Mouse (Mus musculus) midbrain, embryonic 14.5 days (tissue): ENCODE measurements around the gene Ift122. TPM values are rescaled to one million over a fixed set of nuclear protein-coding genes. Genes with fewer than 3 reads are reported as not detected.

Experiments used
- ATAC-seq: fragments of 200-750 bp; cut with Nextera tagmentation; 2 replicates; pipeline ENCODE4 v1.8.0; 2017; ENCODE audit warnings: moderate number of reproducible peaks, moderate library complexity; ENCODE audit not compliant: low FRiP score, low TSS enrichment
- DNase-seq: peaks from one replicate; pipeline ENCODE4 v3.0.0-alpha.2; 2015
- H3K27ac ChIP-seq: fragments of 300-500 bp; sonication (generic); replicated peaks from 2 replicates; pipeline ENCODE4 v1.5.1; 2014; ENCODE audit warnings: mild to moderate bottlenecking, low read depth, low read length, moderate library complexity
- H3K27me3 ChIP-seq: fragments of 300-500 bp; sonication (generic); 2 replicates; pipeline ENCODE4 v1.6.1; 2014; ENCODE audit warnings: low read length, control low read depth, mixed read lengths; ENCODE audit not compliant: control insufficient read depth, insufficient read depth
- H3K36me3 ChIP-seq: fragments of 300-500 bp; sonication (generic); 2 replicates; pipeline ENCODE4 v1.6.1; 2014; ENCODE audit warnings: low read length, control low read depth; ENCODE audit not compliant: control insufficient read depth, insufficient read depth
- H3K4me1 ChIP-seq: fragments of 300-500 bp; sonication (generic); 2 replicates; pipeline ENCODE4 v1.6.1; 2014; ENCODE audit warnings: mild to moderate bottlenecking, antibody characterized with exemption, low read length, control low read depth; ENCODE audit not compliant: control insufficient read depth, insufficient read depth
- H3K4me2 ChIP-seq: fragments of 300-500 bp; sonication (generic); 2 replicates; pipeline ENCODE4 v1.6.1; 2014; ENCODE audit warnings: mild to moderate bottlenecking, low read length, moderate library complexity
- H3K4me3 ChIP-seq: fragments of 300-500 bp; sonication (generic); replicated peaks from 2 replicates; pipeline ENCODE4 v1.5.1; 2014; ENCODE audit warnings: low read depth, low read length
- H3K9ac ChIP-seq: fragments of 300-500 bp; sonication (generic); replicated peaks from 2 replicates; pipeline ENCODE4 v1.6.1; 2014; ENCODE audit warnings: mild to moderate bottlenecking, low read length, moderate library complexity
- H3K9me3 ChIP-seq: fragments of 300-500 bp; sonication (generic); 2 replicates; pipeline ENCODE4 v1.6.1; 2016; ENCODE audit warnings: low read length, control low read depth, mixed read lengths; ENCODE audit not compliant: control insufficient read depth
- WGBS: fragments of 180-500 bp; shearing (Covaris S2); extraction: QIAGEN DNeasy Blood & Tissue Kit; methylation state at CpG from one replicate; pipeline ENCODE4 v1.1.7; 2014; 5-methylcytosine and 5-hydroxymethylcytosine counted together
- polyA plus RNA-seq: library from polyadenylated mRNA; unstranded; fragments of >200 nt; fragmentation: Nextera tagmentation; extraction: Ambion mirVana; gene quantifications from 2 replicates; pipeline ENCODE4 v1.2.1, GENCODE M21; 2014

The Ift122 gene
- polyA plus RNA-seq, 1 experiment from 2014 or later, result 28.1 TPM

DNA sequence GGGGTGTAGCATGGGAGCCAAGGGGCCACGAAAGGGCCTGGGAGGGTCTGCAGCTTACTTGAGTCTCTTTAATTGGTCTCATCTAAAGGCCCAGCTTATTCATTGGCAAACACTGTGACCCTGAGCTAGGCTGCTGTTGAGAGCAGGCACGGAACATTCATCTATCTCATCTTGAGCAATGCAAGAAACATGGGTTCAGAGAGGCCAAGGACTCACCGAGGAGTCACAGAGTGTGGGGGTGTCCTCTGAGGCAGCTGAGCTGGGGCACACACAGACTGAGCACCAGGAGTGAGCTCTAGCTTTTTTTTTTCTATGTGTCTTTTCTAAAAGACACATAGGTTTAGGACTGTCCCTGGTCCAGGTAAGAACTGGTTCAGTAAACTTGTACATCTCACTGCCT is 79.1 kb downstream of the Ift122 start:
- Histone ChIP-seq H3K9ac (no peak overlapping the region), H3K4me2 (no peak overlapping the region), H3K27me3 (no peaks in the 10 kb centered on the region), H3K4me3 (no peak overlapping the region), H3K4me1 (no peaks in the 10 kb centered on the region; the same call in 1 of the 2 replicates), H3K9me3 (no peaks in the 10 kb centered on the region), H3K36me3 (no peaks in the 10 kb centered on the region), H3K27ac (no peak overlapping the region)
- WGBS, result 96% methylated on average over 3 of the region's 3 CpGs
- ATAC-seq (no peak), DNase-seq (no peak)

DNA sequence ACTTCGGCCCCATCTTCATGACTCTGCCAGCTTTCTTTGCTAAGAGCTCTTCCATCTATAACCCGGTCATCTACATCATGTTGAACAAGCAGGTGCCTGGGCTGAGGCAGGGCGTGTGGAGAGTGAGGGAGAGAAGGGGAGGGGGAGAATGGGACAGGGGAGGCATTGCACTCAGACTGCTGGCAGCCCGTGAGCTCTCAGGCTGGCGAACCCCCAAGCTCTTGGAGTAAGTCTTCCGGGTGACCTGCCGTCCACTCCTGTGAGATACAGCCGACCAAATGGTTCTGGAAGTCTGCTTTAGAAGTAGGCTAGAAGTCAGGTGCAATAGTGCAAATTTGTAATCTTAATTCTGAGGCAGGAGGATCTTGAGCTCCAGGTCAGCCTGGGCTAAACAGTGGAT is 82.3 kb downstream of the Ift122 start:
- H3K9me3 ChIP-seq, result no peaks in the 10 kb centered on the region
- no peaks in the 10 kb centered on the region for H3K36me3 ChIP-seq
- no peak overlapping the region for H3K27ac ChIP-seq

DNA sequence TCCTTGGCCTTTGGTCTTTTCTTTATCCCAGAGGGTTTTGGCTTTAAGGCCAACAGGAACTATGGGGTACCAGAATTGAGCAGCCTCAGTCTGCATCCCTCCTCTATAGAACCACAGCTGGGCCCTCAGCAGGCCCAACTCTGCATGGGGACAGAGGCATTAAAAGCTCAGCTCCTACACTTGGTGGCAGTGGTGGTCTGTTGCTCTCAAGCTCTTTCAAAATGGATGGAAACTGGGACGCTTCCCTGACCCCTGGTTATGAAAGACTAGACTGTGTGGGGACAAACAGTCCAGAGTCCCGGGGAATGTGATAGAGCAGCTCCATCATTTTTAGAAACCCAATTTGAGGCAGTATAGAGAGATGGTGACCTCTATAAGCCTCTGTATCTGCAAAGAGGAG is 84.7 kb downstream of the Ift122 start:
- Histone ChIP-seq H3K4me2 (no peak overlapping the region), H3K27me3 (no peaks in the 10 kb centered on the region), H3K4me3 (no peak overlapping the region), H3K36me3 (no peaks in the 10 kb centered on the region), H3K9ac (no peak overlapping the region), H3K4me1 (no peaks in the 10 kb centered on the region), H3K9me3 (no peaks in the 10 kb centered on the region), H3K27ac (no peak overlapping the region)
- 90% methylated on average over 2 of the region's 2 CpGs for WGBS
- DNase-seq, result no peak
- no peak for ATAC-seq

More for the DNA sequence above, 82.3 kb downstream of the Ift122 start:
- no peak overlapping the region for H3K9ac ChIP-seq
- H3K4me2 ChIP-seq, result no peak overlapping the region
- 83% methylated on average over 8 of the region's 8 CpGs for WGBS
- H3K4me3 ChIP-seq, result no peak overlapping the region
- DNase-seq (no peak), ATAC-seq (no peak)
- no peaks in the 10 kb centered on the region for H3K27me3 ChIP-seq
- no peaks in the 10 kb centered on the region; the same call in 1 of the 2 replicates for H3K4me1 ChIP-seq

DNA sequence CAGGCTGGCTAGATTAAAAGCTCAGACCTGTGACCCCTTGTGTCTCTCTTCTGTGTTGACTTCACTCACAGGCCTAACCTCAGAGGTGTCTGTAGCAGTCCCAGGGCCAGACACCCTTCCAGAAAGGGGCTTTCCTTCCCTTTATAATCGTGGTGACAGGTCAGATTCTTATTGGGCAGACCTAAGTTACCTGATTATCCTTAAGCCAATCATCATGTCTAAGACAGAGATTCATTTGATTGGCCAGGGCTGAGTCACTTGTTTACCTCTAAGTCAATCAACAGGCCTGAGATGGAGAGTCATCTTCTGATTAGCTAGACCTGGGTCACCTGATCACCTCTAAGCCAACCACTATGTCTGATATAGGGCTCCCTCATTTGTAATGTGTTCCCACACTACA is 85.5 kb downstream of the Ift122 start:
- Histone ChIP-seq H3K27ac (no peak overlapping the region), H3K9ac (no peak overlapping the region), H3K4me3 (no peak overlapping the region), H3K4me2 (no peak overlapping the region), H3K27me3 (no peaks in the 10 kb centered on the region), H3K4me1 (no peaks in the 10 kb centered on the region), H3K36me3 (no peaks in the 10 kb centered on the region), H3K9me3 (no peaks in the 10 kb centered on the region)
- ATAC-seq, result no peak
- WGBS, result 67% methylated on average over 1 of the region's 1 CpGs
- DNase-seq, result no peak

DNA sequence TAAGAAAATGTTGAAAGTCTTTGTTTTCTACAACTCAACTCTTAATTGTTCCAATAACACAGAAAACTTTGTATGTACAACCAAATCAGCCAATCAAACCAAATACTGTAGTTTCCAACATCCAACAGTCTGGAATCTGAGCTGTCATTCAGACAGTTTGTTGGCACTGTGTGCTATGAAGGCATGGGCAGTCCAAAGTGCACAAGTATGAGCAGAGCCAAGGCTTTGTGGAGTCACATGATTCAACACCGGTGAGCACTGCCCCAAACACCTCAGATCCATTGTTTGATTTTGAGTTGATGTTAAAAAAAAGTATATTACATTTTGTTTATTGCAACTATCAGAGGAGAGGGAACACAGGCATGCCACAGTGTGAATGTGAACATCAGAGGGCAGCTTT is 87.3 kb downstream of the Ift122 start:
- WGBS, result 83% methylated on average over 1 of the region's 1 CpGs
- no peak overlapping the region for H3K4me3 ChIP-seq
- DNase-seq (no peak), ATAC-seq (no peak)
- H3K27ac ChIP-seq, result no peak overlapping the region
- H3K4me2 ChIP-seq, result no peak overlapping the region
- H3K9ac ChIP-seq, result no peak overlapping the region
- no peaks in the 10 kb centered on the region for H3K36me3 ChIP-seq
- no peaks in the 10 kb centered on the region for H3K27me3 ChIP-seq
- H3K9me3 ChIP-seq, result no peaks in the 10 kb centered on the region
- H3K4me1 ChIP-seq, result no peaks in the 10 kb centered on the region

DNA sequence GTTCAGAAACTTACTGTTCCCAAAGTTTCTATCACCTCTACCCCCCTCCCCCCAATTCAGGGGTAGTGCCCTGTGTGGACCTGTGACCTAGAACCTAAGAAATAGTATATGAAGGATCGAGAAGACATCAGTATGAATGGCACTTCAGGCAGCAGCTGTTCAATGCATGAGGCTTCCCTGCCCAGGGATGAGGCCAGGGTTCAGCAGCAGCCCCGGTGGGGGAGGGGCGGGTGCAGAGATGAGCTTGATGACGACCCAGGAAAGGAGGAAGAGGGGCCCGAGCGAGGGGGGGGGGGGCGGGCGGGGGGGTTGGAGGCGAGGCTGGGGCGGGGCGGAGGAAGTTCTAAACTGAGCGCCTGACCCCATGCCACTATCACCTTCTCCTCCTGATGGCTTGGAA is 87.9 kb downstream of the Ift122 start:
- no peak overlapping the region for H3K4me3 ChIP-seq
- H3K27me3 ChIP-seq, result no peaks in the 10 kb centered on the region
- 26% methylated on average over 7 of the region's 12 CpGs for WGBS
- no peaks in the 10 kb centered on the region for H3K36me3 ChIP-seq
- no peak overlapping the region for H3K4me2 ChIP-seq
- no peaks in the 10 kb centered on the region for H3K4me1 ChIP-seq
- DNase-seq, result no peak
- no peak overlapping the region for H3K9ac ChIP-seq
- ATAC-seq, result no peak
- no peak overlapping the region for H3K27ac ChIP-seq
- H3K9me3 ChIP-seq, result no peaks in the 10 kb centered on the region

DNA sequence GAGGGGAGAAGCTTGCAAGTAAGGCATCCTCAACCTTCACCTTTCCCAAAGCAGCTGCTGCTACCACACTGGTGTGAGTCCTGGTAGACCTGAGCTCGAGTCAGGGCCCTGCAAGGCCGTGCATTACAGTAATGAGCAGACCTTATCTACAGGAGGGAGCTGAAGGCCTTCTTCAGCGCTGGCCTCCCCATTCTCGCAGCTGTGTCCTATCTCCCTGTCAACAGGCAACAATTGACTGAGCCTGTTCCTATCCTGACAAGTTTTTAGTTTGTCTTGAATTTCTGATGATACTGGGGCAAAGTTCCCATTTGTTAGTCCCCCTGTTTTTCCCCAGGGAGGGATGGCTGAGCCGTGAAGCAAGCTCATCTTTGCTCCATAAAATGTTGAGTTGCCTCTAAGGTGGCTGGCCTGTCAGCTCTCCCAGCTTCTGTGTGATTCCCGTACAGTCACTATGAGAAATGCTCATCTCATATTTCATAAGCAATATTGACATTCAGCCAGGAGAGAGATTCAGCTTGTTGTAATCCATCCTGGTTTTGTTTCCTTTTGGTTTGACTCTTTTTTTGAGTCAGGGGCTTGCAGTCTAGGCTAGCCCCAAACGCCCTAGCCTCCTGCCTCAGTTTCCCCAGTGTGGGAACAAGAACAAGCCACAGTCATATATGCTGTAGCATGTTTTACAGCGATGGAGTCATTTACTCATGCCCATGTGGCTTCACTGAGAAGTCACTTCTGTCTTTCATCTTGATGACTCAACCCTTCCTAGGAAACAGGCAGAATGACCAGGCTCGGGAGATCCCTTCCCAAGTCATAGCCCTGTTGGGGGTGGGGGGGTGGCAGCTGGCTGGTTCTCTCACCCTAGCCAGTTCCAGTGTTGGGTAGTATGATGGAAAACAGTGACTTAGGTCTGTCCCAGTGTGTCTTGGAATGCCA is 90.5 kb downstream of the Ift122 start:
- no peaks in the 10 kb centered on the region for H3K36me3 ChIP-seq
- no peak for DNase-seq
- WGBS, result 82% methylated on average over 9 of the region's 9 CpGs
- no peaks in the 10 kb centered on the region for H3K9me3 ChIP-seq
- ATAC-seq, result no peak
- no peak overlapping the region for H3K9ac ChIP-seq
- no peaks in the 10 kb centered on the region for H3K27me3 ChIP-seq
- H3K4me1 ChIP-seq, result no peaks in the 10 kb centered on the region
- H3K27ac ChIP-seq, result no peak overlapping the region
- H3K4me2 ChIP-seq, result no peak overlapping the region
- no peak overlapping the region for H3K4me3 ChIP-seq

DNA sequence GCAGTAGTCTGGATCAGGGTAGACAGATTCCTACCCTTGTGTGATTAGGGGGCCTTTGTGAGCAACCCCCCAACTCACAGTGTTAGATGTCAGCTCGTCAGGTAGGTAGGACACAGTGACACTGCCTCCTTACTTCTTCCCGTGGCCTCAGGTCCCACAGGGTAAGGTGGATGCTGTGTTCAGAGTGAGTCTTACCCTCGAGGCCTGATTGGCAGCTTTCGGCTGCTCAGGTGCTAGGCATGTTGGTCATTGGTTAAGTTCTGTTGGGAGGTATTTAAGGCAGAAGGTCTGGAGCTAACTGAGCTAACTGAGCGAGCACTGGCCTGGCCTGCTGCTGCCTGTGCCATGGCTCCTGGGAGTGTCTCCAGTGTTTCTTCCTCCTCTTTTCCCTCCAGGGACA is 91.4 kb downstream of the Ift122 start, which contains the start of gene H1foo:
Gene H1foo (plus strand): TSS at position 301 of the 400 bp plus-strand sequence.
- DNase-seq, result no peak
- Histone ChIP-seq H3K9me3 (no peaks in the 10 kb centered on the region), H3K4me1 (no peaks in the 10 kb centered on the region), H3K27ac (no peak within 1 kb of the TSS), H3K4me3 (no peak within 1 kb of the TSS), H3K4me2 (no peak within 1 kb of the TSS), H3K27me3 (no peaks in the 10 kb centered on the region), H3K36me3 (no peaks in the 10 kb centered on the region), H3K9ac (no peak within 1 kb of the TSS)
- no peak for ATAC-seq
- 80% methylated on average over 5 of the region's 5 CpGs for WGBS

DNA sequence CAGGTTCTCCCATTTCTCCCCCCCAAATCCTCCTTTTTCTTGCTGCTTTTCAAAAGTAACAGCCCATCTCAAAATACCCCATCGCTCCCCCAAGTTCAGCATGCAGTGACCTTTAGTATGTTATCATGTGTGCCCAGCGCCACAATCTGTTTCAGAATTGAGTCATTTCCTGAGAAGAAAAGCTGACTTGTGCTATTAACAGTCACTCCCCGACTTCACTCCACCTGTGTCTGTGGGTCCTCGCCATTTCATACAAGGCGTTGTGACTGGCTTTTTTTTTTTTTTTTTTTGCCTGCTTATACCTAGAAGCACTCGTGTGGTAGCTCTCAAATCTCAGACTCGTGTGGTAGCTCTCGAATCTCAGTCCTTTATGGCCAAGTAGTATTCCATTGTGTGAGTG is 92.4 kb downstream of the Ift122 start:
- ATAC-seq, result no peak
- WGBS, result 87% methylated on average over 8 of the region's 8 CpGs
- Histone ChIP-seq H3K9ac (no peak overlapping the region), H3K4me3 (no peak overlapping the region), H3K4me2 (no peak overlapping the region), H3K27me3 (no peaks in the 10 kb centered on the region), H3K27ac (no peak overlapping the region), H3K4me1 (no peaks in the 10 kb centered on the region), H3K36me3 (no peaks in the 10 kb centered on the region), H3K9me3 (no peaks in the 10 kb centered on the region)
- DNase-seq, result no peak
